Mouse (Mus musculus) CH12.LX (cell line): ENCODE data around the gene Map3k20.
A peak's percentile ranks its signal among the peaks of the same experiment; 100 is the strongest.

ENCODE experiments used
- CTCF ChIP-seq, 2 experiments: IDR thresholded peaks in 1 of 2; conservative IDR thresholded peaks in 1 of 2; 2 replicates each; pipeline ENCODE4 v1.5.1; 2011 to 2012; ENCODE audit warnings: low read depth in 2 of 2, low read length in 2 of 2, improper control_type of control experiment in 1 of 2, inconsistent platforms in 1 of 2, mild to moderate bottlenecking in 1 of 2, moderate library complexity in 1 of 2
- ELF1 ChIP-seq: IDR thresholded peaks from 2 replicates; pipeline ENCODE4 v1.6.1; 2014; ENCODE audit warnings: low read depth, mild to moderate bottlenecking, inconsistent platforms, low read length, improper control_type of control experiment
- EP300 ChIP-seq: IDR thresholded peaks from 2 replicates; pipeline ENCODE4 v1.6.1; 2011; ENCODE audit warnings: low read length, improper control_type of control experiment
- GABPA ChIP-seq: IDR thresholded peaks from 2 replicates; pipeline ENCODE4 v1.6.1; 2012; ENCODE audit warnings: low read depth, low read length, improper control_type of control experiment, inconsistent platforms; ENCODE audit not compliant: insufficient replicate concordance
- MAX ChIP-seq: IDR thresholded peaks from 2 replicates; pipeline ENCODE4 v1.6.1; 2011; ENCODE audit warnings: low read length, improper control_type of control experiment
- MAZ ChIP-seq: IDR thresholded peaks from 2 replicates; pipeline ENCODE4 v1.6.1; 2012; ENCODE audit warnings: low read depth, mild to moderate bottlenecking, inconsistent platforms, low read length, improper control_type of control experiment, moderate library complexity
- MYC ChIP-seq: IDR thresholded peaks from 2 replicates; pipeline ENCODE4 v1.6.1; 2011; ENCODE audit warnings: low read depth, mild to moderate bottlenecking, improper control_type of control experiment, low read length
- NELFE ChIP-seq: IDR thresholded peaks from 2 replicates; pipeline ENCODE4 v1.6.1; 2011; ENCODE audit warnings: low read depth, low read length, improper control_type of control experiment
- POLR2A ChIP-seq: IDR thresholded peaks from 2 replicates; pipeline ENCODE4 v1.6.1; 2011; ENCODE audit warnings: low read depth, mild to moderate bottlenecking, improper control_type of control experiment, low read length
- SIN3A ChIP-seq: IDR thresholded peaks from 2 replicates; pipeline ENCODE4 v1.6.1; 2012; ENCODE audit warnings: low read length, improper control_type of control experiment, inconsistent platforms
- ZKSCAN1 ChIP-seq: IDR thresholded peaks from 2 replicates; pipeline ENCODE4 v1.6.1; 2012; ENCODE audit warnings: low read depth, inconsistent platforms, low read length, improper control_type of control experiment, borderline replicate concordance

- TF ChIP-seq CTCF (conservative IDR thresholded peaks at IDR 0.05 in 1 of 2, IDR thresholded peaks at IDR 0.05 in 1 of 2; ENCODE audit: low read depth in 2 of 2, low read length in 2 of 2) (peak; percentile 79 to 83), POLR2A (no peak), NELFE (no peak), EP300 (no peak), MAX (no peak), SIN3A (no peak), MYC (no peak), ELF1 (no peak), ZKSCAN1 (no peak), GABPA (no peak), MAZ (no peak)
These were observed 13.0 kb downstream of the Map3k20 start for GRCm38 (mm10) chr2:72298406-72298805.
